Mouse (Mus musculus): ENCODE data around the gene Rbm33. TPM values are rescaled to one million over a fixed set of nuclear protein-coding genes. Genes with fewer than 3 reads are reported as not detected.

Gene Rbm33
- polyA plus RNA-seq, 1 experiment from 2014 or later = 24.3 TPM

DNA sequence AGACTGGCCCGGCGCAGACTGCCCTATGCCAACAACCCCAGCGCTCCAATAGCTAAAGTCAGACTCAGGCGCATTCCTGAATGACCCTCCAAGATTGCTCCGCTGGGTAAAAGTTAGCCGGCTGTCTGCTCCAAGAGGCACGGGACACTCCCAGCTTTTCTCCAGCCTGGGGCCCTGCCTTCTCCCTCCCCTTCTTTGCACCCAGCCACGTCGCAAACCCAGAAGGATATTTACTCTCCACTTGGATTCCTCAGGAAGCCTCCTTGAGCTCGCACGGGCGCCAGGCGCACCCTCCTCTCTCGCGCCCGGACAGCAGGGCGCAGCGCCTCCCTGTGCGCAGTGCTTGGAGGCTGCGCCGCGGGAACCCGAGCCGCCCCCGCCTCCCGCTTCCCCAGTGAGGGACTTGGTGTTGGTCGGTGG, 141.9 kb downstream of the Rbm33 start:
- Histone ChIP-seq H3K36me3 (no peaks in the 10 kb centered on the region), H3K27ac (0 out of 2 replicates have a peak overlapping the region, but pooled peaks have one; percentile 60), H3K9ac (replicated peaks) (0 out of 2 replicates have a peak overlapping the region, but pooled peaks have one; percentile 16), H3K4me1 (replicated peaks) (peaks cover 53% of the 10 kb centered on the region), H3K4me2 (replicated peaks) (peak overlapping the region; percentile 73), H3K4me3 (replicated peaks) (peak overlapping the region; percentile 44), H3K27me3 (peaks cover 91% of the 10 kb centered on the region), H3K9me3 (no peaks in the 10 kb centered on the region)
- WGBS = under 1% methylated on average over 27 of the region's 27 CpGs
- ATAC-seq = peak; percentile 51; the same call in 1 of the 2 replicates

DNA sequence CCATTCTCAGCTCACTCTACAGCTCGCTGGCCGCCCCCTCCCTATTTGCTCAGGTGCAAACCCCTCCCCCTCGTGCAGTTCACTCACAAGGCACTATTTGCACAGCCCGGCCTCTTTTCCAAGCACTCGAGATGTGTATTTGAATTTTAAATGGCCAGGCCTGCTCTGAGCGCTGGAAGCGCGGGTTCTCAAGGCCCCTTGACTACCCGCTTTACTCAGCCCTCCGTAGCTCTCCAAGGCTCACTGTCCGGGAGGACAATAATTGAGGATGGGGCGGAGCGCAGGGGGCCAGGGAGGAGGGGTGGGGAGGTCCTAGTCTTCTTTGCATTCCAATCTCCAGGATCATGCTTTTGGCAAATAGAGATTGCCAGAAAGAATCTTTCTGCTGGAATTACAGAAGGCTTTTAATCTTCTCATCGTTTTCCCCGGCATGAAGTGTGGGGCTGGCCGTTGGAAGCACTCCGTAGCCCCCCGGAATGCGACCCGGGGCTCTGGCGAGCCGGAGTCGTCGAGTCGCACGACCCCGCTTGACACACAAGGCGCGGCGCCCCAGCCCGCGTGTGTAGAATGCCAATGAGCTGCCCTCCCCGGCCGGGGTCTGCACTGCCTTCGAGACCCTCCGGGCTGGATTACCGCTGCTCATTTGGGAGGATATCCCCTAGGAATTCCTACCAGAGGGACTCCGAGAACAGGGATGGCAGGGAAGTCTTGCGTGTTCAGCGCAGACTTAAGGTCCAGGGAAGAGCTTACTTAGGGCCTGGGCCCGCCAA, 142.7 kb downstream of the Rbm33 start:
- Histone ChIP-seq H3K4me1 (replicated peaks) (peaks cover 61% of the 10 kb centered on the region), H3K4me2 (replicated peaks) (peak overlapping the region; percentile 73), H3K9ac (replicated peaks) (peak overlapping the region; percentile 16; the same call in 1 of the 2 replicates), H3K36me3 (no peaks in the 10 kb centered on the region), H3K4me3 (replicated peaks) (peak overlapping the region; percentile 44), H3K27me3 (peaks cover 93% of the 10 kb centered on the region), H3K27ac (peak overlapping the region; percentile 51; the same call in 1 of the 2 replicates), H3K9me3 (no peaks in the 10 kb centered on the region)
- ATAC-seq = peak; percentile 66
- WGBS = under 1% methylated on average over 41 of the region's 41 CpGs

DNA sequence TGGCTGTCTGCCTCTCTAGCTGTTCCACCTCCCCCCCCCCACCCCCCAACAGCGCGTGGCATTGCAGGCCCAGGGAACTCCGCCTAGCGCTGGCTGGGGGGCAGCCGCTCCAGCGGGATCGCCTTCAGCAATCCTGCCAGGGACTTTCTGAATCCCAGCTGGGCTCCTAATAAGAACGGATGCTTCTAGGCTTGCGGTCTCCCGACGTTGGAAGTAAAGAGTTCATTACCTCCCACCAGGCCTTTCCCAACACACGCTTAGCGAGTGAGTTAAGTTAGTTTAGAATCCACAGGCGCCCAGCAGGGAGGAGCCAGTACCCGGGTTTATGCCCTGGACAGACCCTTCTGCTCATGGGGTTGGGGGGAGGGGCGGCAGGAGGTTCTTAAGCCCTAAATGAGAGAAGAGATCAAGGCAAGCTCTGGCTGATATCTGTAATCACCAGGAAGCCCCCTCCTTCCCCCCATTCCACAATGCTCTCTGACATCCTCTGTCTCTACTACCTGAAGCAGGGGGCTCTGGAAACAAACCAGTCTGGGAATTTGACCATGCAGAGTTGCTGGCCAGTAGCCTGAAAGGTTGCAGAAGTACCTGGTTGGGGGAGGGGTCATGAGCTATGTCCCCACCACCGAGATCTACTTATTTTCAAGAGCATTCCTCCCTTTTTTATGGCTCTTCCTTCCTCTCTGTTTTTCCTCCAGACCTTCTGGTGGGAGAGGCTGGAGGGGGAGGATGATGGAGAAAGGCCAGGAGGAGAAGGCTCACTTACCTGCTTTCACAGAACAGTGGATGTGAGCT, 143.8 kb downstream of the Rbm33 start:
- H3K4me3 ChIP-seq (replicated peaks) = no peak overlapping the region
- H3K4me2 ChIP-seq (replicated peaks) = peak overlapping the region; percentile 73
- H3K4me1 ChIP-seq (replicated peaks) = peaks cover 68% of the 10 kb centered on the region
- 0 out of 2 replicates have a peak overlapping the region, but pooled peaks have one; percentile 51 for H3K27ac ChIP-seq
- H3K9me3 ChIP-seq = no peaks in the 10 kb centered on the region
- no peaks in the 10 kb centered on the region for H3K36me3 ChIP-seq
- ATAC-seq = no peak
- H3K27me3 ChIP-seq = peaks cover 98% of the 10 kb centered on the region
- WGBS = under 1% methylated on average over 17 of the region's 17 CpGs
- no peak overlapping the region for H3K9ac ChIP-seq (replicated peaks)

DNA sequence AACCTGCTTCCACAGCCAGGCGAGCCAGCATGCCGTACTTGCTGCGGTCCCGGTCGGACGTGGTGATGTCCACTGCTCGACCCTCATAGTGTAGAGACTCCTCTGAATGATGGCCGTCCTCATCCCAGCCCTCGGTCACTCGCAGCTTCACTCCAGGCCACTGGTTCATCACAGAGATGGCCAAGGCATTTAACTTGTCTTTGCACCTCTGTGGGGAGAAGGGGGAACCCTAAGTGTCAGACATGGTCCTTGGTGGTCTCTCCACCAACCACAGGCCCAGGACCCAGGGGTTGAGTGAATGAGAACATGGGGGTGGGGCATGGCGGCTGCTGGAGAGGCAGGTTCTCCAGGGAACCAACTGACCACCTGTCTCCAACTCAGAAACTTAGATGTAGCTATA, 144.5 kb downstream of the Rbm33 start:
- Histone ChIP-seq H3K36me3 (no peaks in the 10 kb centered on the region), H3K4me1 (replicated peaks) (peaks cover 75% of the 10 kb centered on the region), H3K9me3 (no peaks in the 10 kb centered on the region), H3K27ac (no peak overlapping the region), H3K4me3 (replicated peaks) (no peak overlapping the region), H3K27me3 (peaks cover 98% of the 10 kb centered on the region), H3K9ac (replicated peaks) (no peak overlapping the region), H3K4me2 (replicated peaks) (peak overlapping the region; percentile 73)
- no peak for ATAC-seq
- 8% methylated on average over 11 of the region's 11 CpGs for WGBS

DNA sequence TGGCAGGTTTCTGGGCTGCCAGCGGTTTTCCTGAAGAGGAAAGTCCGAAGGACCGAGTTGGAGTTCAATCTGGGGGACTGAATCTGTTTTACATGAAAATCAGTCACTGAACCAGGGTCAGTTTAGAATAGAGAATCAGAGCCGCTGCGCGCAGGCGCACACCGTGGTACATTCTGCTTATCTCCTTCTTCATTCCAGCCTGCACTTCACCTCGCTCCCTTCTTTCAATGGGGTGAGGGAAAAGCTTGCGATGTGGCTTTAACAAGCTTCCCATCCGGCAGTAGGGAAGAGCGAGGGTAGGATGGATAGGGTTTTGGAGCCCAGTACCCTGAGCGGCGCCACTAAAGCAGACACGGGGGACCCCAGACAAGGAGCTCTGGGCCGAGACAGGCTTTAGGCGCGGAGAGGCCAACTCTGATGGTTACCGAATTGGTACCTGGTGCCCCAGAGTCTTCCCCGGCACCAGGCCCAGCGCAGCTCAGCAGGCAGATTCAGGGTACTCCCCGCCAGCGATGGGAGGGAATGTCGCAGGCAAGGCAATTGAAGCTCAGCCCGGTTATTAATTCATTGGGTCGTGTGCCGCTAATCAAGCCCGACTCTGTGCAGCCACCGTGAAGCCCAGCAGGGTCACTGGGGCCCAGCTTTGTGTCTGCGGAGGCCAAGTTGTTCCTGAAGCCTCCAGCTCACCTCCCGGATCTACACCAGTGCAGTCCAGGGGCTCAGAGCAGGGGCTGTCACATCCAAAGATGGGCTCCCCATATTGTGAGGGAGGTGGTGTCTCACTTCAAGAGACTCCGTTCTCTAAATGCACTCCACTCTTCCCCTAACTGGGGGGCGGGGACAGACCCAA, 146.0 kb downstream of the Rbm33 start:
- no peaks in the 10 kb centered on the region for H3K36me3 ChIP-seq
- H3K9me3 ChIP-seq = no peaks in the 10 kb centered on the region
- peak overlapping the region; percentile 46 for H3K4me3 ChIP-seq (replicated peaks)
- H3K4me1 ChIP-seq (replicated peaks) = peaks cover 74% of the 10 kb centered on the region
- H3K27ac ChIP-seq = 0 out of 2 replicates have a peak overlapping the region, but pooled peaks have one; percentile 17
- ATAC-seq = no peak
- peak overlapping the region; percentile 47 for H3K9ac ChIP-seq (replicated peaks)
- peaks cover 99% of the 10 kb centered on the region for H3K27me3 ChIP-seq
- peak overlapping the region; percentile 66 for H3K4me2 ChIP-seq (replicated peaks)
- WGBS = under 1% methylated on average over 33 of the region's 33 CpGs

DNA sequence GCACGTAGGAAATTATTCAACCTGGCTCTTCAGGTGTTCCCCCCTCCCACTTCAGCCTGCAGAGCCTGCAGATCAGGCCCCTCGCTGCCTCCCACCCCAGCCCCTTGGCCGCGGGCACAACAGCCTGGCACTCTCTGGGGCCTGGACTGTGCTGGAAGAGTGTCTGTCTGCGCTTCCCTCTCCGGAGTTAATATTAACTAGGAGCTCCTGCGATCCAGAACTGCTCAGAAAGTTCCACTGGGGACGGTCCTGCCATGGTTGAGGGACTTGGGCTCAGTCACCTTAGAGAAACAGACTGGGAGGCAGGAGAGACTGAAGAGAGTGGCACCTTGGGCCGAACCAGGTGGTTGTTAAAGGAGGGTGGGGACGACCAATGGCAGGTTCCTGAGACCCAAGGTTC, 146.7 kb downstream of the Rbm33 start:
- Histone ChIP-seq H3K4me1 (replicated peaks) (peaks cover 67% of the 10 kb centered on the region), H3K9ac (replicated peaks) (peak overlapping the region; percentile 52), H3K9me3 (no peaks in the 10 kb centered on the region), H3K27me3 (peaks cover 99% of the 10 kb centered on the region), H3K4me2 (replicated peaks) (peak overlapping the region; percentile 66), H3K27ac (no peak overlapping the region), H3K4me3 (replicated peaks) (peak overlapping the region; percentile 46), H3K36me3 (no peaks in the 10 kb centered on the region)
- 2% methylated on average over 10 of the region's 10 CpGs for WGBS
- ATAC-seq = no peak

DNA sequence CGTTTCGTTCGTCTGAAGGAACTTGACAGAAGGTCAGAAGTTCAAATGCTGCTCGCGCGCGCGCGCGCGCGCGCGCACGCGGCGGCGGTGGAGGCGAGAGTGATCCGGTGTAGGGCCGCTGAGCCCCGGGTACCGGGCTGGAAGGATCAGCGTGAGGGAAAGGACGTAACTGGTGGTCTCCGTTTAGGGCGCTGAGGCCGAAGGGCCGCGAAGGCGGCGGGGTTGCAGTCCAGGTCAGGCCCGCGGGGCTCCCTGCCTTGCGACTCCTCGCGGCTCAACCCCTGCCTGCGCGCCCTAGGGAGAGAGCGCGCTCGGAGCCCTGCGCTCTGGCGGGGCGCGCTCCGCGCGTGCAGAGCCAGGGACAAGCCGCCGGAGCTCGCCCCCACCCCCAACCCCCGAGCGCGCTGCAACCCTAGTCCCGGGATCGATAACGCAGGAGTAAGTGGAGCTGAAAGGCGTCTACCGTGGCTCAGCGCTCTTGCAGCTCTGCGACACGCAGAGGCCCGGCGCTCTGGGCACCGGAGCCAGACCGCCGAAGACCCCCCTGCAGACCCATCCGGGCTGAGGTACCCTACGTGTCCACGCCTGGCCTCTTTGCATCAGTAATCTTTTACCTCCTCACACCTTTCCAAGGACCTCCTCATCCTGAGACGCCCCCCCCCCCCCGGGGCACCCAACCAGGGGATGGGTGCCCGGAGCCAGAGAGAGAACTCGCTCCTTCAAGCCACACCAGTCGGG, 147.6 kb downstream of the Rbm33 start:
- H3K4me2 ChIP-seq (replicated peaks) = peak overlapping the region; percentile 66
- H3K4me3 ChIP-seq (replicated peaks) = peak overlapping the region; percentile 46
- under 1% methylated on average over 76 of the region's 76 CpGs for WGBS
- peaks cover 99% of the 10 kb centered on the region for H3K27me3 ChIP-seq
- H3K9me3 ChIP-seq = no peaks in the 10 kb centered on the region
- ATAC-seq = peak; percentile 52
- H3K9ac ChIP-seq (replicated peaks) = peak overlapping the region; percentile 52
- H3K27ac ChIP-seq = peak overlapping the region; percentile 15; the same call in 1 of the 2 replicates
- H3K4me1 ChIP-seq (replicated peaks) = peaks cover 60% of the 10 kb centered on the region
- no peaks in the 10 kb centered on the region for H3K36me3 ChIP-seq

DNA sequence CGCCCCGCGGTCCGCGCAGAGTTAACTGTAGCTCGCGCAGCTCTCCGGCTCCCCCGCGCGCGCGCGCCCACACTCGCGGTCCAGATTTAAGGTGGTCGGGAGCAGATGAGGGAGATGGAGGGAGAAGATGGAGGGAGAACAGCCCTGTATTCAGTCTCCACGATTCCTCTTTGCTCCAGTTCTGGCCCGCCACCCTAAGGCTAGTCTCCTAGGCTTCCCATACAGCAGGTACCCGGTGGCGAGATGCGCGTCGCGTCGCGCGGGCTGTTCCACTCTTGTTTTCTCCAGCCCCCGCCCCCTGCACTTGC, 148.1 kb downstream of the Rbm33 start:
- ATAC-seq = peak; percentile 58
- Histone ChIP-seq H3K4me2 (replicated peaks) (peak overlapping the region; percentile 66), H3K4me1 (replicated peaks) (peaks cover 57% of the 10 kb centered on the region), H3K9me3 (no peaks in the 10 kb centered on the region), H3K27me3 (peaks cover 96% of the 10 kb centered on the region), H3K36me3 (no peaks in the 10 kb centered on the region), H3K27ac (no peak overlapping the region), H3K4me3 (replicated peaks) (peak overlapping the region; percentile 46), H3K9ac (replicated peaks) (peak overlapping the region; percentile 52)
- under 1% methylated on average over 28 of the region's 29 CpGs for WGBS

DNA sequence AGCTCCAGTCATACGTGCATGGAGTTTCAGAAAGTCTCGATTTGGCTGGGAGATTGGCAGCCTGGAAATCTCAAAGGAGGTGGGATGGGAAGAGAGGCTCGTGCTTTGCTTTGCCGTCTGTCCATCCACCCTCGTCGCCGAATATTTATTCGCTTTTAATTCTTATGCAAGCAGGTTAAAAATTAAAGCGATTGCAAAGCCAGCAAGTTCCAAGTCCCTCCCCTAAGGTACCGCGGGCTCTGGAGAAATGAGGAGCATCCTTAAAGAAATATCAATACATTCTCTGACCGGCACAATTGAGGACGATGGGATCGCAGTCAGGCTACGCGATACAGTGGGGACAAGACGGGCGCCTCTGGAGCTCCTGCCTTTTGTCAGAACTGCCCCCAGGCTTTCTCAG, 148.6 kb downstream of the Rbm33 start:
- Histone ChIP-seq H3K4me3 (replicated peaks) (peak overlapping the region; percentile 46), H3K36me3 (no peaks in the 10 kb centered on the region), H3K27me3 (peaks cover 95% of the 10 kb centered on the region), H3K9me3 (no peaks in the 10 kb centered on the region), H3K4me2 (replicated peaks) (peak overlapping the region; percentile 66), H3K9ac (replicated peaks) (peak overlapping the region; percentile 63), H3K4me1 (replicated peaks) (peaks cover 53% of the 10 kb centered on the region), H3K27ac (no peak overlapping the region)
- ATAC-seq = no peak
- WGBS = under 1% methylated on average over 18 of the region's 18 CpGs

DNA sequence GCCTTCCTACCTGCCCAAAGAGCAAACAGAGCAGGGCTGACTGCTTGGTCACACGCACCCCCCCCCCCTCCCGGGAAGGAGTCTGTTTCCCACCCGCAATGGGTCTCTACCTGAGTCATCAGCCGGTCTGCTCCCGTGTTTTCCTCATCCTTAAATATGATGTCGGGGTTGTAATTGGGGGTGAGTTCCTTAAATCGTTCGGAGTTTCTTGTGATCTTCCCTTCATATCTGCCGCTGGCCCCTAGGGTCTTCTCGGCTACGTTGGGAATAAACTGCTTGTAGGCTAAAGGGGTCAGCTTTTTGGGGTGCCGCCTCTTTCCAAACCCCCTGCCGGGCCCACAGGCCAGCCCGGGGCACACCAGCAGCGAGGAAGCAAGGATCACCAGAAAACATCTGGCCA, 149.4 kb downstream of the Rbm33 start:
- no peaks in the 10 kb centered on the region for H3K36me3 ChIP-seq
- under 1% methylated on average over 15 of the region's 15 CpGs for WGBS
- peak overlapping the region; percentile 66 for H3K4me2 ChIP-seq (replicated peaks)
- H3K9me3 ChIP-seq = no peaks in the 10 kb centered on the region
- H3K4me3 ChIP-seq (replicated peaks) = peak overlapping the region; percentile 46
- peaks cover 45% of the 10 kb centered on the region for H3K4me1 ChIP-seq (replicated peaks)
- peak overlapping the region; percentile 63 for H3K9ac ChIP-seq (replicated peaks)
- no peak for ATAC-seq
- H3K27me3 ChIP-seq = peaks cover 95% of the 10 kb centered on the region
- peak overlapping the region; percentile 83 for H3K27ac ChIP-seq

DNA sequence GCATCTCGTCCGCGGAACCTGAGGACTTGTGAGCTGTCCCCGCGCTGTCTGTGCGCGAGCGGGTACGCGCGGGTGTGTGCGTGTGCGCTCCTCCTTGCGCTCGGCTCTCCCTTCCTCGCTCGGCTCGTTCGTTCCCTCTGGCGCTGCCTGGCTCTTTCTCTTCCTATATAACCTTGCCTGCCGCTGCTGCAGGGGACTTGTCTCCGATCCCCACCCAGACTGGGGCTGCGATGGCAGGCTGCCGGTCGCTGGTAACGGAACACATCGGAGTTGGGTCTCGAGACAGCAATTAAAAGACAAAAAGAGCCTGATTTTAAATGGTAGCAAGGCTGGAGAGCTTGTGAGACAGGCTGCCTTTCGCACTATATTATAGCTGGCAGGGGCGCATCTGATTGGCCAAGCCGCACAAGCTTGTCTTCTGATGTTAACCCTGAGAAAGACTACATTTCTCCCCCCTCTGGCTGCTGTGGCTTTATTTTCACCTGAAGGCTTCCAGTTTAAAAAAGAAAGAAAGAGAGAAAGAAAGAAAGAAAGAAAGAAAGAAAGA, 149.9 kb downstream of the Rbm33 start, which contains the start of gene Shh:
Shh (minus strand) TSS at position 497 of the 547 bp plus-strand sequence.
- Histone ChIP-seq H3K9me3 (no peaks in the 10 kb centered on the region), H3K27me3 (peaks cover 92% of the 10 kb centered on the region), H3K4me3 (replicated peaks) (peak within 1 kb of the TSS; percentile 46), H3K9ac (replicated peaks) (peak within 1 kb of the TSS; percentile 63), H3K4me2 (replicated peaks) (peak within 1 kb of the TSS; percentile 66), H3K27ac (peak within 1 kb of the TSS; percentile 83), H3K36me3 (no peaks in the 10 kb centered on the region), H3K4me1 (replicated peaks) (peaks cover 44% of the 10 kb centered on the region)
- peak; percentile 62 for ATAC-seq
- WGBS = under 1% methylated on average over 31 of the region's 31 CpGs

All from midbrain, embryonic 13.5 days (tissue).